Mouse (Mus musculus) retina, postnatal 1 day (tissue): ENCODE data around the gene Fbxo9.
"Not testable (repeated sequence)": the region's sequence is repeated elsewhere in the genome, so short reads cannot be mapped to it uniquely, and the experiment has no call there.

Experiments
- DNase-seq: peaks from one replicate; pipeline ENCODE4 v3.0.0-alpha.2; 2012

Gene Fbxo9

GRCm38 (mm10) chr9:78107912-78108795, 711 bp downstream of the Fbxo9 start:
- peak; percentile 91 for DNase-seq

- DNase-seq, result no peak
Measured at GRCm38 (mm10) chr9:78107582-78107911, 1.3 kb downstream of the Fbxo9 start.

GRCm38 (mm10) chr9:78106821-78107220, 2.0 kb downstream of the Fbxo9 start:
- no peak for DNase-seq

DNA sequence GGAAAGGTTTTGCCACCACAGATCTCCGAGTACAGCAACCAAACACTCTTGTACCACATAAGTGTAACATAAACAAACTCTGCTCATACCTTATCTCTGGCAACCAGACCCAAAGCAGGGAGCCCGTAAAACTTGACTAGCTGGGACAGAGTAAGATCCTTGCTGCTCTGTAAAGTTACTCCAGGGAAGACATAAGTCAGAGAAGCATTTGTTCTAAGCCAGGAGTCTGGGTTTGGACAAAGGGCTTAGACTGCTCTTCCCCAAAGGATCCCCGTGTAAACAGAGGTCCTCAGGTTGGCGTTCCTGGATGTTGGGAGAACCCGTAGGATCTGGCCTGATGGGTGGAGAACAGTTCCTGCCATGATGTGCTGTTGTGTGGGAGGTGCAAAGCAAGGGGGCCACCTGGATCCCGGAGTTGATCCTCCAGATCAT, 3.3 kb downstream of the Fbxo9 start:
- DNase-seq, result no peak

DNA sequence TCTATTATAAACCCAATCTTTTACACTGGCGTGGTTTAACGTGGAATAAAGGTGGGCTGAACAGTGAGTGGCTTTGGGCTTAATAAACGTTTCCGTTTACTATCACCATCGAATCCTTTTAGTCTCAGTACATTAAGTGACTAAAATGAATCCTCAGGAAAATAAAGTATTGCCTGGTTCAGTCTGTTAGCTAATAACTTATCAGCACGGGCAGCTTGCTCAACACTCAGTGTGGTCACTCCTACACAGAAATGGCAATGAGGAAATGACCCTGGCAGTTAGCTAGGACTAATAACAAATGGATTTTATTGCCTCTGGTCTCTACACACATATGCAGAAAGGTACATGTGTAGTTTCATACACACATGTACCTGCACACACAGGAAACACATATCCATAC, 3.9 kb downstream of the Fbxo9 start:
- no peak for DNase-seq

GRCm38 (mm10) chr9:78103965-78104560, 4.8 kb downstream of the Fbxo9 start:
- no peak for DNase-seq

DNA sequence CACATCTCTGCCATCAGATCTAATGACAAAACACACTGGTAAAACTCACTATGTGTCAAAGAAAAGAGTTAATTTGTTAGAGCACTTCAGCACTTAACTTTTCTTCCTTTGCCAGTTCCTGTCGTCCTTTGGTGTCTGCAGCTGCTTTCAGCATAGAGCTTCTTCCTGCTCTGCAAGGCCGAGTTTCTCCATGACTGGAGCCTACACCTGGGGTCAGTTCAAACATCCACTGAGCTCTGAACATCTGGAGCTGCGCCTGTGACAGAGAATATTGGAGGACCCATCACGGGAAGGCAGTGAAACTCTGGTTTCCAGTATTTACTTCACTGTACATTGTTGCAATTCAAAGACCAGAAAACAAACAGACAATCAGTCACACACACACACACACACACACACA, 7.4 kb downstream of the Fbxo9 start:
- DNase-seq, result no peak

GRCm38 (mm10) chr9:78100956-78101355, 7.9 kb downstream of the Fbxo9 start:
- no peak for DNase-seq

DNA sequence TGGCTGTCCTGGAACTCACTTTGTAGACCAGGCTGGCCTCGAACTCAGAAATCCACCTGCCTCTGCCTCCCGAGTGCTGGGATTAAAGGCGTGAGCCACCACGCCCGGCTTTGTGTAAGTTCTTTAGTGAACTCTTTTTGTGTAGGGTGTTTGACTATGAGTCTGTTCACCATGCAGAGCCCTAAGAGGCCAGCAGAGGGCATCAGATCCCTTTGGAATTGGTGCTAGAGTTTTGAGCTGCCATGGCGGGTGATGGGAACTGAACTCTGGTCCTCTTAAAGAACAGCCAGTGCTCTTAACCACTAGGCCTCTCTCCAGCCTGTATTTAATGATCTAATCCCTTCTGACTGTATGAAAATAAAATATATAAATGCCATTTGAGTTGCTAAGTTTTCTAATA, 12.5 kb downstream of the Fbxo9 start:
- no peak for DNase-seq

- no peak for DNase-seq
Measured at GRCm38 (mm10) chr9:78095686-78096085, 13.2 kb downstream of the Fbxo9 start.

DNA sequence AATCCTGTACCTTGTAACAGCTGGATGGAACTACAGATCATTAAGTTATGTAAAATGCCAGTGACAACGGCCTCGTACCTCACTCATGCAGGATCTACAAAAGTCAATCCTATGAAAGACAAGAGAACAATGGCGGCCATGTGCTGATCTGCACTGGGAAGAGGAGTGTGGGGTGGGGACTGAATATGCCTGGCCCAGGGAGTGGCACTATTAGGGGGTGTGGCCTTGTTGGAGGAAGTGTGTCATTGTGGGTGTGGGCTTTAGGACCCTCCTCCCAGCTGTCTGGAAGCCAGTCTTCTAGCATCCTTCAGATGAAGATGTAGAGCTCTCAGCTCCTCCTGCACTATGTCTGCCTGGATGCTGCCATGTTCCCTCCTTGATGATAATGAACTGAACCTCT, 18.3 kb downstream of the Fbxo9 start:
- no peak for DNase-seq

- DNase-seq, result no peak
Measured at GRCm38 (mm10) chr9:78089906-78090305, 19.0 kb downstream of the Fbxo9 start.

DNA sequence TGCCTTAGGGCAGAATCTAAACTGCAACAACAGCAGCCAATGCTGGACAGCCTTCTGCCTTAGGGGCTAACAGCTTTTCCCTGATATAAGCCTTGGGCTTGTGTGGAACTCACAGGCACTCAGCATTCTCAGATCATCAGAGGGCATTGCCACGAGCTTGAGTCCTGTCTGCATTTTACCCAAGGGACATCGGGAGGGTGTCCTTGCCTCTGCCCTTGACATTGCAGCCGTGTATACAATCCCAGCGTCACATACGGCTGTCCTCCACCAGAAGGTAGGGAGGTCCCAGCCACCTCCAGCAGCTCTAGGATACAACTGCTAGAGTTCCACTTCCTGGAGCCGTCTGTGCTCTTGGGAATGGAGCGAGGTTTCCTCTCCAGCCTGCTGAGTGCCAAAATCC, 19.9 kb downstream of the Fbxo9 start:
- DNase-seq, result no peak

DNA sequence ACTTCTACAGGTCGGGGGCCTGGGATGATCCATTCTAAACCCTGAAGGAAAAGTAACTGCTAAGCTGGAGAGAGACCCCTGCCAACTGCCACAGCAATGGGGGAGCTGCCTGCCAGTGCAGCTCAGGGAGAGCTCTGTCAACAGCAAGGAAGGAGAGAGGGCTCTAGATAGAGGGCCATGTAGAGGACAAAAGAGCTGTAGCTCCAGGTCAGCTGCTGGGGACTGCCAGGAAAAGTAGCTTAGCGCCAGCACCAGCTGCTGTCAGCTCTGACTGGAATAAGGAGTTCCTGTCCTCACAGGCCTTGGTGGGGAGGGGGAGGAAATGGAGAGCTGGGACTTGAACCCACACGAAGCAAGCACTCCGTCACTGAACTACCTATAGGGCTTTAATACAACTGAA, 20.3 kb downstream of the Fbxo9 start:
- DNase-seq, result peak; percentile 55

DNA sequence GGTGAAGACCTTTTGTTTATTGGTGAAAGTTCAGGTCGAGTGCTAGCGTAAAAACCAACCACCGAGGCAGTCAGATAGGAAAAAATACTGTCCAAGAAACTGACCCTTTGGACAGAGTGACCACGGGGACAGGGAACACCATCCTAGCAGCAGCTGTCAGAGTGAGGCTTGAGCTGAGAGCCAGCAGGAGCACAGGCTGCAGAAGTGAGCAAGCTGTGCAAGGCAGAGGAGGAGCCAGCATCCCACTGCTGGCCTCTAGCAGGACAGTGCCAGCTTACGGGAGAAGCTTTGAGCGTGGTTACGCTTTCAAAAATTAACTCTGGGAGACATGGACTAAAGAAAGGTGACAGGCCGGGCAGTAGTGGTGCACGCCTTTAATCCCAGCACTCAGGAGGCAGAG, 21.1 kb downstream of the Fbxo9 start:
- no peak for DNase-seq

DNA sequence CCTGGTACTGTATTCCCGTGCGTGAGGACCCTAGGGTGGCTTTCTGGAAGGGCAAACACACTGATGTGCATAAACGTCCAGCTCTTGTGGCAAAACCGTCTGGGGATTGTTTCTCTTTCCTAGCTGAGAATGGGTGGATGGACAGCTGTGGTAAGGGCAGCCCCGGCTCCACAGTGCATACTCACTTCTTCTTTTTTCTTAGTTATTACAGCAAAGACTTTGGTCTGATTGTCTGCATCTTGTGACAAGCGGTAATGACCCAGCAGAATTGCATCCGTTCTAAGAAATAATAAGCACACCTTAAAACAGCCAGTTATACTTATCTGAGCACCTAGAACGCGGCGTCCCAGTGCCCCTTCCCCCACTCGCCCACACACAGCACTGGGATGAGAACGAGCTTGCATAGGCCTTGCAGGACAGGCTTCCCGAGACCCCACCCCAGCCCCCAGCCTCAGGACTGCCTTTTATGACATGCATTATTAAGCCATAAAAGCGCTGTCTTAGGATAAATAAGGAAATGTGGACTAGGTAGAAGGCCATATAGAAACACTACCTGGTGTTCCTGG, 23.1 kb downstream of the Fbxo9 start:
- no peak for DNase-seq

- DNase-seq, result no peak
Measured at GRCm38 (mm10) chr9:78084341-78084740, 24.5 kb downstream of the Fbxo9 start.

DNA sequence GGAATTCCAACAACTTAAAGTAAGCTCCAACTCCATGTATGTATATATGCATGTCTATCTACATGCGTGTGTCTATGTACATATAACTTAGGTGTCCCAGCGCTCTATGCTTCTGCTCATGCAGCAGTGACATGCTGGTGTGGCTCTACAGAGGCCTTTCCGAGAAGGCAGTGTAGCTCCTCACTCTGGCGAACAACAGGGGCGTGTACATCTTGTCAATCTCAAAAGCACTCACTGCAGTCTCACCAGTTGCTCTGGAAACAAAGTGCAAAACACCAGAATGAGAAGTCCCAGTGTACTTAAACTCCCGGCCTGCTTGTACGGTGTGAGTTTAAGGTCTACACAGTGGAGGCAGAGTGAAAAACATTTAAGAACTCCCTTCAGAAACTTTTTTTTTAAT, 27.0 kb downstream of the Fbxo9 start:
- no peak for DNase-seq

GRCm38 (mm10) chr9:78078240-78078639, 30.6 kb downstream of the Fbxo9 start:
- peak; percentile 22 for DNase-seq

DNA sequence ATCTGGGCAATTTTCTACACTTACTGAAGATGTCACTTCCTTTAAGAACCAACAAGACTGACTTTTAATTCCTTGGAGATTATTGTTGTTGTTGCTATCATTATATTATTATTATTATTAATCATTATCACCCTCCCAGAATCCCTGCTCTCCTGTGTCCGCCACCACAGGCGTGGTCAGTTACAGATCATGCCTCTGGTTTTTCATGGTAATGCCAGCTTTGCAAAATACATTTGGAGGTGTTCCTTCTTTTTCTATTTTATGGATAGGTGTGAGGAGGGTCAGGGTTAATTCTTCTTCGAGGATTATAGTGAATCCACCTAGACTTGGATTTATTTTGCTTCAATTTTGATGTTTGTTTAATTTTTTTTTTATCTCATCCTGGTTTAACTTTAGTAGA, 33.6 kb downstream of the Fbxo9 start:
- DNase-seq, result no peak

DNA sequence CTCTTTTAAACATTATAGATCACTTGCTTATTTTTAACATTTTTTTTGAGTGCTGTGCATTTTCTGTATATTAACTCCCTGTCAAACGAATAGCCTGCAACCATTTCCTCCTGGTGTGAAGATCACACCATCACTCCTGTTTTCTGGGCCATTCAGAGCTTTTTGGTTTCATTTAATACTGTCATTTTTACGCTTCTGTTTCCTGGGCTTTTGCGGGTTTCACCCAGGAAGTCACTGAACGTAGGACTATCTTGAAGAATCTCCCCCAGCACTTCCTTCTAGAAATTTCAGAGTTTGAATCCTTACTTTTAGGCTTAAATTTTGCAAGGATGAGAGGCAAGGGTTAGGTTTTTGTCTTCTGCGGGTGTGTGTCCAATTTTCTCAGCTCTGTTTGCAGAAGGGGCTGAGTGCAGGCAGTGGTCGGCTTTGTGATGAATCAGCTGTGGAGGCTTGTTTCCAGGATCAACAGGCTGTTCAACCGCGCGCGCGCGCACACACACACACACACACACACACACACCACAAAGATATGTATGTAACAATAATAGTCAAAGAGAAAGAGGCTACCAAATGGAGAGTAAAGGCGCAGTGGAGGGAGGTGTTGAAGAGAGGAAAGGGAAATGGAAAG, 35.0 kb downstream of the Fbxo9 start:
- no peak for DNase-seq

- not testable (repeated sequence) for DNase-seq
Measured at GRCm38 (mm10) chr9:78073291-78073690, 35.6 kb downstream of the Fbxo9 start.

DNA sequence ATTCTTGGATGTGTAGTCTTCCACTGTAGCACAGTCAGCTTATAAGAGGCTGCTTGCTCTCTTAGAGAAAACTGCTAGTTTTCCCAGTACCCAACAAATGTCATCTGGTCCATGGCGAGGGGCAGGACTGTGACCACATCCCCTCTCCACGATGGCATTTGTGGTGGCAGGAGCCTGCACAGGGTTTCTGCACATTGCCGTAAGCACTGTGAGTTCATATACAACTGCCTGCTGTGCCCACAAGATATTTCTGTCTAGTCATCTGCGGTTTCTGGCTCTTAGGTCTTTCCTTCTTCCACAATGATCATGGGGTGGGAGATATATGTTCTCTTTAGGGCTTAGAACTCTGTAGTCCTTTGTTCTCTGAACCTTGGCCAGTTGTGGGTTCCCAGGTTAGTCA, 37.2 kb downstream of the Fbxo9 start:
- DNase-seq, result no peak

DNA sequence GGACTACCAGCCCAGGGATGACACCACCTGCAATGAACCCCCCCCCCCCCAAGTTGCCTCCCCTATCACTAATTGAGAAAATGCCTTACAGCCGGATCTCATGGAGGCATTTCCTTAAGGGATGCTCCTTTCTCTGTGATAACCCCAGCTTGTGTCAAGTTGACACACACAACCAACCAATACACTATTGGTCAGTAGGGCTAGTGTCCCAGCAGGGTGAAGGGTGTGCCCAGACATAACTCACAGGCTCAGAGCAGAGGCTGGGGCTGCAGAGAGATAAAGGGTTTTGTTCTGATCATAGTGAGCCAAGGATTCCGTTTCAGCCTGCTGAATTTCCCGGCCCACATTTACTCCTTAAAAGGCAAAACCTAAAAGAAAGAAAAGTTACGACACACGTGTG, 38.4 kb downstream of the Fbxo9 start:
- no peak for DNase-seq
